Mouse (Mus musculus) cerebellum, adult 2 months (tissue): ENCODE results near the gene Mrps27. TPM values are rescaled to one million over a fixed set of nuclear protein-coding genes. Genes with fewer than 3 reads are reported as not detected.

ENCODE experiments used
- DNase-seq, 2 experiments: peaks; one replicate each; pipeline ENCODE4 v3.0.0; 2021
- H3K27ac ChIP-seq: fragments of 200-500 bp; 2 replicates; pipeline ENCODE4 v1.5.1; 2012; ENCODE audit warnings: low read length, control low read depth, inconsistent platforms; ENCODE audit not compliant: insufficient read depth
- H3K27me3 ChIP-seq: fragments of 200-500 bp; 2 replicates; pipeline ENCODE4 v1.6.1; 2012; ENCODE audit warnings: inconsistent platforms, mild to moderate bottlenecking, low read length, moderate library complexity; ENCODE audit not compliant: control insufficient read depth, insufficient read depth
- H3K4me1 ChIP-seq: fragments of 200-500 bp; 2 replicates; pipeline ENCODE4 v1.6.1; 2011; ENCODE audit warnings: low read length; ENCODE audit not compliant: control insufficient read depth, insufficient read depth
- H3K4me3 ChIP-seq: fragments of 200-500 bp; replicated peaks from 2 replicates; pipeline ENCODE3; 2011; ENCODE audit warnings: mild to moderate bottlenecking, low read depth, low read length, control low read depth; ENCODE audit not compliant: insufficient read depth
- CTCF ChIP-seq: fragments of 200-500 bp; IDR thresholded peaks from 2 replicates; pipeline ENCODE4 v1.5.1; 2011; ENCODE audit warnings: low read depth, mild to moderate bottlenecking, control low read depth, low read length, moderate library complexity, borderline replicate concordance; ENCODE audit not compliant: insufficient read depth
- POLR2A ChIP-seq: fragments of 200-500 bp; IDR thresholded peaks from 2 replicates; pipeline ENCODE4 v1.6.1; 2011; ENCODE audit warnings: low read length, control low read depth, borderline replicate concordance; ENCODE audit not compliant: insufficient read depth
- WGBS: fragments of 180-500 bp; shearing (Covaris S2); methylation state at CpG from one replicate; pipeline ENCODE4 v1.1.7; 2018; 5-methylcytosine and 5-hydroxymethylcytosine counted together
- polyA plus RNA-seq: library from polyadenylated mRNA; depleted of rRNA; stranded (reverse); fragments of >200 nt; gene quantifications from 2 replicates; pipeline ENCODE4 v1.2.3, GENCODE M21; 2012; rRNA removed

Gene Mrps27
- polyA plus RNA-seq, 1 experiment: 38.5 TPM

DNA sequence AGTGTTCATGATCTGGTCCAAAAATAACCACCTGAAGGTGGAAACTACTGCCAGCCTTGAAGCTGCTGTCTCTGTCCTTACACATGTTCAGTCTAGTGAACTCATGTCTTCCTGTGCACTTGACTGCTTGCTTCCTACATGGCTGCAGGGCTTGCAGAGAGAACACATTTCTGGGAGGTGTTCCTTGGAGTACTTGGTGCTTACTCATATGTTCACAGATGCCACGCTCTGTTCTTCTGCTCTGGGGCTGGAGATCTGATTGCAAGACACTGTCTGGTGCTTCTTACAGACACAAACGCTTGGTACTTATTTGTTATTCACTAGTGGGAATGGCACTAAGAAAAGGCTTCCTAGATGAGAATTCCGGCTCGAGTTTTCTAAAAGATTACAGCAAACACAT lies 117.3 kb downstream of the Mrps27 start:
- no peak for TF ChIP-seq POLR2A
- TF ChIP-seq CTCF: no peak
- Histone ChIP-seq H3K4me1 (peaks cover 13% of the 10 kb centered on the region), H3K27ac (no peak overlapping the region), H3K4me3 (no peak overlapping the region), H3K27me3 (no peaks in the 10 kb centered on the region)
- DNase-seq: no peak
- WGBS: 90% methylated on average over 4 of the region's 4 CpGs

DNA sequence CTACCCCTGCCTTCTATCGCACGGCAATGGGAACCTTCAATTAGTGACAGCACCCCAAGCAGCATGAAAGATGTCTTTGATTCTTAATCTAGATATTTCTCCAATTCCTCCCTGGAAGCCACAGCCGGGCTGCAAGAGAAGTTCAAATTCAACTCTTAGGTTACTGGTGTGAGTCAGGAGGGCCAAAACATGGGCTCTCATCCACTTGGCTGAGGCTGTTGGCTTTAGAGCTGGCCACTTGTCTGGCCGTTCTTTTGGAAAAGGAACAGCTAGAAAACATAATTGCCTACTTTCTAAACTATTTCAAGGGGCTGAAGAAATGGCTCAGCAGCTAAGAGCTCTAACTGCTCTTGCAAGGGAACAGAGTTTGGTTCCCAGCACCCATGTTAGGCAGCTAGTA lies 120.0 kb downstream of the Mrps27 start:
- no peak overlapping the region for H3K27ac ChIP-seq
- H3K4me3 ChIP-seq: no peak overlapping the region
- no peaks in the 10 kb centered on the region for H3K27me3 ChIP-seq
- TF ChIP-seq POLR2A (no peak), CTCF (no peak)
- 17% methylated on average over 4 of the region's 4 CpGs for whole genome bisulfite sequencing
- peak in 1 of 2 experiments; percentile 53 for DNase-seq
- peaks cover 13% of the 10 kb centered on the region for H3K4me1 ChIP-seq

Other genes with a start within 250 kb of the Mrps27 start
- 2.8 and 3.1 TPM in 2 replicates for gene Zfp366, start 160.0 kb upstream of the Mrps27 start, polyA plus RNA-seq
- gene Ptcd2, start 81 bp upstream of the Mrps27 start, polyA plus RNA-seq: 37.6 and 38.5 TPM in 2 replicates
- gene Map1b, start 171.8 kb downstream of the Mrps27 start, polyA plus RNA-seq: 155 and 166 TPM in 2 replicates